Mouse (Mus musculus) heart, adult 2 months (tissue): Measurements from ENCODE around the gene Grem1. TPM values are rescaled to one million over a fixed set of nuclear protein-coding genes. Genes with fewer than 3 reads are reported as not detected.

Experiments used
- DNase-seq, 2 experiments: peaks; one replicate each; pipeline ENCODE4 v3.0.0; 2021
- H3K27ac ChIP-seq: fragments of 200-600 bp; 2 replicates; pipeline ENCODE4 v1.8.1; 2022
- H3K27me3 ChIP-seq: fragments of 200-500 bp; 2 replicates; pipeline ENCODE4 v1.6.1; 2012; ENCODE audit warnings: mild to moderate bottlenecking, low read length, inconsistent platforms, mixed read lengths; ENCODE audit not compliant: control insufficient read depth, insufficient read depth
- H3K36me3 ChIP-seq: fragments of 200-500 bp; 2 replicates; pipeline ENCODE4 v1.6.1; 2012; ENCODE audit warnings: low read length, inconsistent platforms; ENCODE audit not compliant: control insufficient read depth, insufficient read depth
- H3K4me1 ChIP-seq: fragments of 200-500 bp; 2 replicates; pipeline ENCODE4 v1.6.1; 2011; ENCODE audit warnings: low read length; ENCODE audit not compliant: control insufficient read depth, insufficient read depth
- H3K4me3 ChIP-seq: fragments of 200-600 bp; 2 replicates; pipeline ENCODE4 v1.8.1; 2022
- H3K79me2 ChIP-seq: fragments of 200-500 bp; replicated peaks from 2 replicates; pipeline ENCODE4 v1.6.1; 2012; ENCODE audit warnings: mild to moderate bottlenecking, inconsistent platforms, low read length, moderate library complexity, mixed read lengths; ENCODE audit not compliant: control insufficient read depth, insufficient read depth
- H3K9ac ChIP-seq: fragments of 200-500 bp; 2 replicates; pipeline ENCODE4 v1.6.1; 2012; ENCODE audit warnings: low read depth, mild to moderate bottlenecking, control low read depth, inconsistent platforms, low read length, mixed read lengths
- CTCF ChIP-seq: fragments of 200-600 bp; IDR thresholded peaks from 2 replicates; pipeline ENCODE4 v1.8.1; 2022; ENCODE audit warnings: antibody characterized with exemption, mild to moderate bottlenecking, moderate library complexity
- EP300 ChIP-seq: fragments of 200-500 bp; IDR thresholded peaks from 2 replicates; pipeline ENCODE4 v1.6.1; 2011; ENCODE audit warnings: low read depth, low read length, control low read depth; ENCODE audit not compliant: insufficient read depth
- POLR2A ChIP-seq: fragments of 200-500 bp; IDR thresholded peaks from 2 replicates; pipeline ENCODE4 v1.6.1; 2011; ENCODE audit warnings: mild to moderate bottlenecking, low read depth, low read length, control low read depth; ENCODE audit not compliant: insufficient read depth
- WGBS: fragments of 180-500 bp; shearing (Covaris S2); methylation state at CpG from one replicate; pipeline ENCODE4 v1.1.7; 2018; 5-methylcytosine and 5-hydroxymethylcytosine counted together
- intact Hi-C: fragments of 180-260 bp; cut with DNase I; formaldehyde crosslinking; loops from one replicate; pipeline ENCODE4 v1.15.1; 2025
- polyA plus RNA-seq: library from polyadenylated mRNA; depleted of rRNA; stranded (reverse); fragments of >200 nt; gene quantifications from 2 replicates; pipeline ENCODE4 v1.2.3, GENCODE M21; 2012
- total RNA-seq, 2 experiments: library from RNA; stranded (reverse); gene quantifications; 2 replicates each; pipeline ENCODE4 v1.2.3; 2021

The Grem1 gene
- total and polyA plus RNA-seq, 3 experiments = 0.33 TPM; not detected in 2

GRCm38 (mm10) chr2:113784851-113785250, 26.4 kb upstream of the Grem1 start:
- no peak overlapping the region for H3K9ac ChIP-seq
- H3K27ac ChIP-seq = no peak overlapping the region
- WGBS = 63% methylated on average over 3 of the region's 3 CpGs
- H3K36me3 ChIP-seq = no peaks in the 10 kb centered on the region
- H3K27me3 ChIP-seq = no peaks in the 10 kb centered on the region; the same call in 1 of the 2 replicates
- no peak for DNase-seq
- intact Hi-C loops = no loop called here
- no peak overlapping the region for H3K4me3 ChIP-seq
- H3K4me1 ChIP-seq = no peaks in the 10 kb centered on the region
- no peaks in the 10 kb centered on the region for H3K79me2 ChIP-seq
- TF ChIP-seq CTCF = no peak
- TF ChIP-seq EP300 = no peak
- TF ChIP-seq POLR2A = no peak

GRCm38 (mm10) chr2:113781521-113781920, 23.1 kb upstream of the Grem1 start:
- no peak overlapping the region for H3K9ac ChIP-seq
- H3K4me3 ChIP-seq = no peak overlapping the region
- no peak overlapping the region for H3K27ac ChIP-seq
- H3K27me3 ChIP-seq = no peaks in the 10 kb centered on the region
- no peaks in the 10 kb centered on the region for H3K36me3 ChIP-seq
- intact Hi-C loops = no loop called here
- H3K79me2 ChIP-seq = no peaks in the 10 kb centered on the region
- no peaks in the 10 kb centered on the region for H3K4me1 ChIP-seq
- TF ChIP-seq CTCF (no peak), POLR2A (no peak), EP300 (no peak)
- 59% methylated on average over 4 of the region's 4 CpGs for WGBS
- no peak for DNase-seq

DNA sequence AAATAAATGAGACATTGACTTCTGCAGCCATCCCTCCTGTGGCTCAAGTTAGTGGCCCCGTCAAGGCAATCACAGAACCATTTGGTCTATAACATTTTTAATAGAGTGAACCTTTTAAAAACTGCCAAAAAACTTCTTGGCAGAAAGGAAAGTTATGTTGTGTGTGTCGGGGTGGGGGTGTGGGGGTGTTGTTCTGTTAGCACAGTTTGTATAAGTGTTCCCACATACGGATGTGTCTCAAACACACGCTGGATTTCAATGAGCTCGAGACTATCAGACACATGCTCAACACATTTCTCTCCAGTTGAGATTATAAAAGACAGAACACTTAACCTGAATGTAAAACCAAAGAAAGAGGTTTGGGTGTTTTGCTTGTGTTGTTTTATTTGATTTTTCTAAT, 22.7 kb upstream of the Grem1 start:
- Histone ChIP-seq H3K79me2 (no peaks in the 10 kb centered on the region), H3K9ac (no peak overlapping the region), H3K27me3 (no peaks in the 10 kb centered on the region), H3K36me3 (no peaks in the 10 kb centered on the region), H3K4me1 (no peaks in the 10 kb centered on the region), H3K4me3 (no peak overlapping the region), H3K27ac (no peak overlapping the region)
- WGBS = 67% methylated on average over 5 of the region's 5 CpGs
- intact Hi-C loops = no loop called here
- TF ChIP-seq EP300 (no peak), CTCF (no peak), POLR2A (no peak)
- no peak for DNase-seq

DNA sequence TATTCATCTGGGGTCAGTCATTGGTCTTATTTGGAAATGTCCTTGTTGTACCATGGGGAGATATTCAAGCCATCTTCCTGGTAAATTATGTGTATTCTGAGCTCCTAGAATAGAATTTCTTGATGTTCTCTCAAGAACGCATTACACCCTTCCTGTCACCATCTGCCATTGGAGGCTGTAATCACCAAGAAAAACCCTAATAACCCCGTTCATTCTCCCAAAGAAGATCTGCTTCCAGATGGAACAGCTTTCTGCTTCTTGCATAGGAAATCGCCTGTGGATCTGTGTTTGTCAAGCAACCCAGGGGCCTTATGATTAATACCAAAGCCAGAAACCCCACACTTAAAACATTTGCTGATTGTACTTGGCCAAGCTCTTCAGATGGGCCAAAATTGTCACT, 20.9 kb upstream of the Grem1 start:
- H3K9ac ChIP-seq = no peak overlapping the region
- TF ChIP-seq POLR2A (no peak), EP300 (no peak), CTCF (no peak)
- no peaks in the 10 kb centered on the region for H3K79me2 ChIP-seq
- H3K27ac ChIP-seq = no peak overlapping the region
- intact Hi-C loops = no loop called here
- H3K36me3 ChIP-seq = no peaks in the 10 kb centered on the region
- DNase-seq = no peak
- H3K4me1 ChIP-seq = no peaks in the 10 kb centered on the region
- WGBS = 76% methylated on average over 3 of the region's 3 CpGs
- no peak overlapping the region for H3K4me3 ChIP-seq
- no peaks in the 10 kb centered on the region for H3K27me3 ChIP-seq

- no peaks in the 10 kb centered on the region for H3K36me3 ChIP-seq
- no peaks in the 10 kb centered on the region for H3K4me1 ChIP-seq
- H3K4me3 ChIP-seq = no peak overlapping the region
- WGBS = 70% methylated on average over 6 of the region's 6 CpGs
- no peak overlapping the region for H3K9ac ChIP-seq
- intact Hi-C loops = no loop called here
- no peak for DNase-seq
- H3K27me3 ChIP-seq = no peaks in the 10 kb centered on the region
- TF ChIP-seq CTCF (peak; percentile 38), EP300 (no peak), POLR2A (no peak)
- H3K79me2 ChIP-seq = no peaks in the 10 kb centered on the region
- H3K27ac ChIP-seq = no peak overlapping the region
Measured at GRCm38 (mm10) chr2:113778036-113778435, 19.6 kb upstream of the Grem1 start.

GRCm38 (mm10) chr2:113776297-113776696, 17.9 kb upstream of the Grem1 start:
- TF ChIP-seq CTCF (no peak), EP300 (no peak)
- intact Hi-C loops = no loop called here
- no peak for DNase-seq
- no peaks in the 10 kb centered on the region for H3K4me1 ChIP-seq
- H3K4me3 ChIP-seq = no peak overlapping the region
- 81% methylated on average over 3 of the region's 3 CpGs for WGBS
- H3K36me3 ChIP-seq = no peaks in the 10 kb centered on the region
- no peak overlapping the region for H3K27ac ChIP-seq
- H3K27me3 ChIP-seq = no peaks in the 10 kb centered on the region
- H3K9ac ChIP-seq = no peak overlapping the region
- H3K79me2 ChIP-seq = no peaks in the 10 kb centered on the region
